Mouse (Mus musculus) left cerebral cortex, adult 9 months (tissue): ENCODE measurements at regions not wholly inside any gene's neighbourhood (a gene's known extent, or its start where the extent isn't known, plus 50 kb on each side); places are given as distances from the start of the nearest gene placed in this dataset.

Experiments
- DNase-seq, 2 experiments: peaks; one replicate each; pipeline ENCODE4 v3.0.0; 2022; ENCODE audit warnings: low spot score in 2 of 2

GRCm38 (mm10) chrX:32224989-32225388 lies 53.2 kb upstream of the Btbd35f2 start:
- DNase-seq: peak in 1 of 2 experiments; percentile 1
